Mouse (Mus musculus) olfactory bulb, adult 2 months (tissue): ENCODE results near the gene Lrrc23.

ENCODE experiments used
- CTCF ChIP-seq: fragments of 200-500 bp; IDR thresholded peaks from 2 replicates; pipeline ENCODE4 v1.5.1; 2012; ENCODE audit warnings: low read depth, mild to moderate bottlenecking, low read length, moderate library complexity; ENCODE audit not compliant: insufficient read depth
- POLR2A ChIP-seq: fragments of 200-500 bp; IDR thresholded peaks from 2 replicates; pipeline ENCODE4 v1.6.1; 2012; ENCODE audit warnings: mild to moderate bottlenecking, low read depth, low read length, moderate library complexity; ENCODE audit not compliant: insufficient read depth

- TF ChIP-seq CTCF (no peak), POLR2A (no peak)
Measured at GRCm38 (mm10) chr6:124779222-124779983, at the start of gene Lrrc23.
